Mouse (Mus musculus) megakaryocyte, embryonic 14.5 days (primary cell): ENCODE measurements around the gene Coro6.

Experiments
- FLI1 ChIP-seq: IDR thresholded peaks from 2 replicates; pipeline ENCODE4 v1.6.1; 2012; ENCODE audit warnings: low read length, inconsistent platforms, mixed read lengths
- GATA1 ChIP-seq: IDR thresholded peaks from 3 replicates; pipeline ENCODE4 v1.6.1; 2012; ENCODE audit warnings: mixed read lengths, low read length, inconsistent platforms, borderline replicate concordance

GRCm38 (mm10) chr11:77516553-77517425, 54.6 kb downstream of the Coro6 start:
- TF ChIP-seq GATA1, result no peak
- no peak for TF ChIP-seq FLI1
